Mouse (Mus musculus): ENCODE measurements around the gene Tnfsf9.

The Tnfsf9 gene

DNA sequence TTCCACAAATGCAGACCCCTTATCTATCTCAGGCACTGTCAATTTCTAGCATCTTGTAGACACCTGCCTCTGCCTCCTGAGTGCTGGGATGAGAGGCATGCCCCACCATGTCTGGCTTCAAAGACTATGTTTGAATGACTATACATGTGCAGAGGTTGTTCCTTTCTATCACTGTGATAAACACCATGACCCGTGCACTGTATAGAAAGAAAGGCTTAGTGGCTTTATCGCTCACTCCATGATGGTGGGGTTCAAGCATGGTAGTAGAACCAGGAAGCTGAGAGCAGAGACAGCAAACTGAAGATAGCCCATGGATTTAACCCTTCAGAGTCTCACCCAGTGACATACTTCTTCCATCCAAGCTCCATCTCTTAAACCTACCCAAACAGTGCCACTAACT lies 29.6 kb downstream of the Tnfsf9 start:
- no peak for DNase-seq

GRCm38 (mm10) chr17:57135635-57136034 lies 30.5 kb downstream of the Tnfsf9 start:
- DNase-seq: no peak

DNA sequence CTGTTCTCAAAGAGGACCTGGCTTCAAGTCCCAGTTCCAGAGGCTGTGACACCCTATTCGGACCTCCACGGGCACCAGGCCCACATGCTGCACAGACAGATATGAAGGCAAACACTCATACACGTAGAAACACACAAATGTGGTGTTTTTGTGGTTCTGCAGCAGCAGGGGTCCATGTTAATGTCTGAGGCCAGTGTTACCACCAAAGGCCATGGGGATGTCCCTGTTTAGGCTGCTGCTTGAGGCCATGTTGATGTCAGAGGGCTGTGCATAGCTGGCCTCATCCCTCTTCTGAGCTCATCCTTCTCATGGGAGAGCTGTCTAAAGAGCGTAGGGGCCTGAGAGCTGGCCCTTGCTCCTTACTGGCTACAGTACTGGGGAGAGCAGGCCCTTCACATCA lies 33.6 kb downstream of the Tnfsf9 start:
- DNase-seq: no peak

DNA sequence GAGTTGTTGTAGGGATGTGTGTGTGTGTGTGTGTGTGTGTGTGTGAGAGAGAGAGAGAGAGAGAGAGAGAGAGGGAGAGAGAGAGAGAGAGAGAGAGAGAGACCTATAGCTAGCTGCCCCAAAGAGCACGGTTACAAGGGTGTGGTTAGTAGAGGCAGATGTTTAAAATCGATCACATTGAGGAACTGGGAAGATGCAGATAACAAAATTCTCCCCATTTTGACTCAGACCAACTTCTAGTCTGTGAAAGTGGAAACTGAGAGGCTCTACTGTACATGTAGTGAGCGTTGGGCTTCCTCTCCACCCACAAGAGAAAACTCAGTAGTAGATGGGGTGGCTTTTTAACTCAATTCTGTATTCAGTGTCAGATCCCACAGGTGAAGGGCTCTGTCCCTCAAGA lies 34.6 kb downstream of the Tnfsf9 start:
- no peak for DNase-seq

GRCm38 (mm10) chr17:57143704-57144103 lies 38.6 kb downstream of the Tnfsf9 start:
- no peak for DNase-seq

GRCm38 (mm10) chr17:57145115-57145514 lies 40.0 kb downstream of the Tnfsf9 start:
- no peak for DNase-seq

DNA sequence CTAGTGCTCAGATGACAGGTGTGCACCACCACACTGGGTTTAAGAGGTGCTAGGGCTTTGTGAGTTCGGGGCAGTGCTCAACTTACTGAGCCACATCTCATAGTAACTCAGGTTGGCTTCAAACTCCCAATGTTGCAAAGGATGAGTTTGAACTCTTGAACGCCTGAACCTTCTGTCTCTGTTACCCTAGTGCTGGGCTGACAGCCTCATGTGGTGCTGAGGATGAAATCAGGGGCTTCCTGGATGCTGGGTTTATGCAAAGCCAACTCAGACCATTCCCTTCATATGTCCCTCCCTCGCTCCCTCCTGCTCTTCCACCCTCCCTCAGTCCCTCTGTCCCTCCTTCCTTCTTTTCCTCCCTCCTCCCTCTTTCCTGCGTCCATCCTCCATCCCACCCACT lies 43.2 kb downstream of the Tnfsf9 start:
- DNase-seq: no peak

GRCm38 (mm10) chr17:57148994-57149803 lies 44.1 kb downstream of the Tnfsf9 start, which contains the start of gene Cd70:
TSS of gene Cd70 (minus strand) at chr17:57149777.
- no peak for DNase-seq

GRCm38 (mm10) chr17:57153006-57153405 lies 47.9 kb downstream of the Tnfsf9 start:
- no peak for DNase-seq

DNA sequence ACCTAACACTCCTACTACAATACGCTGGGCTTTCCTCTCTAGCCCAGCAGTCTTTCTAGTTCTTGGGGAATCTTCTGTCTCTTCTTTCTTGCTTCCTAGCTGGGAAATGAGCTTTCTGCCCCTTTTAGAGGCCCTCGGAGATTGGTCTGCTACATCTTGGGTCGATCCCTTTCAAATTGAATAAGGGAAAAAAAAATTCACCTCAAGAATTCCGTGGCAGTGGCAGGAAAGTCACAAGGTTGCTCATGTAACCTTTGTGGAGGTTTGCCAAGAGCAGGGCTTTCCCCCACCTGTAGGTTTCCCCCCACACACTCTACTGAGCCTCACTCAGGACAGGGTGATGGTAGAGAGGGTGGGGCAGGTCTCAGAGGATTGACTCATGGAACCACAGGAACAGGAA lies 48.7 kb downstream of the Tnfsf9 start:
- DNase-seq: no peak
